Mouse (Mus musculus): ENCODE measurements around the gene 4932429P05Rik.

4932429P05Rik gene

DNA sequence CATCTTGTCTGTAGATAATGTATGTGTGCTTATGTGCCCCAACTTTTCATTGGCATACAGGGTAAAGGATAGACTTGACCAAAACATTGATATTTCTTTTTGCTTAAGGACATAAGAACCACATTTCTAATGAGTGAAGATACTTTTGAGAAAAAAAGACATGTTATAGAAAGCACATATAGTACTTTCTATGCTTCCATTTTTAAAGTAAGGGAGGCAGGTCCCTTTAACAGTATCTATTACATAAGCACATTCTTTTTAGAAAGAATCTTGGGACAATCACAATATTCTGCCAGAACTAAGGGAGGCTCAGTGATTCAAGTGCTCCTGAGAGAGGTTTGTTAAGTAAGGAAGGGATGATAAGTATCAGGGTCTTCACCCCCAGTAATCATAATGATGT lies at the start of gene 4932429P05Rik:
Gene 4932429P05Rik, plus strand, starts transcription at position 301 of the 400 bp plus-strand sequence.
- no peak for DNase-seq

All from lung, postnatal 4 days (tissue).